Mouse (Mus musculus): ENCODE data around the gene Zbtb25. TPM values are rescaled to one million over a fixed set of nuclear protein-coding genes. Genes with fewer than 3 reads are reported as not detected.

Zbtb25 gene
- polyA plus RNA-seq, 1 experiment from 2014 or later = 13.1 TPM

DNA sequence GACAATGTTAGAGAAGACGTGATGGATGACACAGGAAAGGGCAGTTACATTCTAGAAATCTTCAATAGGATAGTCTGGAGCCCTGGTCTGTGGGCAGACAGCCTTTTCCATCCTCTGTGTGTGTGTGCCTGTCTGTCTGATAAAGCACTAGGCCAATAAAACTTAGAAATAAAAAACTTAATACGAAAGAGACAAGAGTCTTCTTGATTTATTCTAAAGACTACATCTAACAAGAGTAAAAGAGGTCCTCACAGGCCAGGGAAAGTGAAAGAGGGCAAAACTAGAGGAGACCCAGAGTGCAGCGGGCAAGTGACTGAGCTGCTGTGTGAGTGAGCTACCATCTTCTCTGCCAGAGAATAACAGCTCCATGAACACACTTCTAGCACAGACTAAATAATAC lies 3.1 kb downstream of the Zbtb25 start:
- ATAC-seq (ENCODE audit: low FRiP score, low read depth) = no peak
- Histone ChIP-seq H3K27me3 (no peaks in the 10 kb centered on the region), H3K4me2 (no peak overlapping the region), H3K9ac (no peak overlapping the region), H3K27ac (replicated peaks) (no peak overlapping the region), H3K4me3 (no peak overlapping the region), H3K4me1 (replicated peaks) (peaks cover 30% of the 10 kb centered on the region), H3K36me3 (no peaks in the 10 kb centered on the region), H3K9me3 (no peaks in the 10 kb centered on the region)
- WGBS = 83% methylated on average over 3 of the region's 3 CpGs

DNA sequence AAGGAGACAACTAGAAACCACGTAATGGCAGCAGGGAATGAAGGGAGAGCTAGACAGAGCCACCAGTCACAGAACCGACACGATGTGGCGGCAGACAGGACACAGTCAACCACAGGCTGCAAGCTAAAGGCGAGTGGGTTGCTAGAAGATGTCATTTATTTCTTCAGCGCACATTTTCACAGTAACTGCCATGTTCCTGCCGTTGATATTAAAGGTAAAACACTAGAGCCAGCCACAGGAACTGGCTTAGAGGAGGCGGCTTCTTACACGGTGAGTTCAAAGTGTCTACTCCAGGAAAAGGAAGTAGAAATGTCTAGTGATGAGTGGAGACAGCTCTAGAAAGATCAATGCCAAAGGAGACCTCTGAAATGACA lies 7.1 kb downstream of the Zbtb25 start:
- Histone ChIP-seq H3K27ac (replicated peaks) (no peak overlapping the region), H3K9ac (no peak overlapping the region), H3K9me3 (no peaks in the 10 kb centered on the region), H3K36me3 (no peaks in the 10 kb centered on the region), H3K4me3 (no peak overlapping the region), H3K27me3 (no peaks in the 10 kb centered on the region), H3K4me2 (no peak overlapping the region), H3K4me1 (replicated peaks) (peaks cover 16% of the 10 kb centered on the region)
- ATAC-seq (ENCODE audit: low FRiP score, low read depth) = no peak
- 89% methylated on average over 9 of the region's 9 CpGs for WGBS

DNA sequence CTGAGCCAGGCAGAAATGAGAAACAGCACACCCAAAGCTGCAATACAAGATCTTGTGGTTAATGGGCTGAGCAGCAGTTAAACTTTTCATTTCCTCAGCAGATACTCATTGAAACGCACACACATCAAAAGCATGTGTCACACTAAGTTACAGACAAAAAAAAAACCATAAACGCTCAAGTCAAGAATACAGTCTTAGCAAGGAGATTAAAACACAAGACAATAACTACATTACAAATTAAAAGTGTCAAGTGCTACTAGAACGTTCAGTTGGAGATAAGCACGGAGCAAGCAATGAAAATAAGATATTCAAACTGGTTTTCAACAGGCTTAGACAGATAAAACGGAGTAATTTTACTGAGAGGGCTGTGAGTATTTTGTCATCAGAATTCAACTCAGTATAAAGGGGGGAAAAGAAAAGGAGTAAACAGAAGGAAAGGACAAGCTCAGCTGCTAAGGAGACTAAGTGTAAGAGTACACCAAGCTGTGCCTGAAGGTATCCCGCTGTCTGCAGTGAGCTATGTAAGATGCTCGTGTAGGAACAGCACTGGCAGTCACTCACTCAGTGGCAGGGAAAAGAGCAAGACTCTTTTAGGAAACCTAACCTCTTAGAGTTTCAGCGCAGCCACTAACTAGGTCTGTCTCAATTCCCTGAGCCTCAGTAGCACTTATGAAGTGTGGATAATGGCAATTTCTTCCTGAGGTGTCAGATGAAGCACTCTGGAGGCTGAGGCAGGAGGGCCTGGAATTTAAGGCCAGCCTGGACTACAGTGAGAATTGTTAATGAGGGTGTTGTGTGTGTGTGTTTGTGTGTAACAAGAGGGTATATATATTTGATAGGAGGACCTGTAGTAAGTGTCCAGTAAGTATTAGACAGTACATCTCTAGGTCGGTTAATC lies 7.7 kb downstream of the Zbtb25 start:
- no peaks in the 10 kb centered on the region for H3K36me3 ChIP-seq
- no peaks in the 10 kb centered on the region for H3K9me3 ChIP-seq
- no peak overlapping the region for H3K4me3 ChIP-seq
- H3K27me3 ChIP-seq = no peaks in the 10 kb centered on the region
- no peak overlapping the region for H3K4me2 ChIP-seq
- H3K9ac ChIP-seq = no peak overlapping the region
- WGBS = 80% methylated on average over 9 of the region's 9 CpGs
- 0 out of 2 replicates have a peak, but pooled peaks cover 11% of the 10 kb centered on the region for H3K4me1 ChIP-seq (replicated peaks)
- no peak for ATAC-seq (ENCODE audit: low FRiP score, low read depth)
- no peak overlapping the region for H3K27ac ChIP-seq (replicated peaks)

DNA sequence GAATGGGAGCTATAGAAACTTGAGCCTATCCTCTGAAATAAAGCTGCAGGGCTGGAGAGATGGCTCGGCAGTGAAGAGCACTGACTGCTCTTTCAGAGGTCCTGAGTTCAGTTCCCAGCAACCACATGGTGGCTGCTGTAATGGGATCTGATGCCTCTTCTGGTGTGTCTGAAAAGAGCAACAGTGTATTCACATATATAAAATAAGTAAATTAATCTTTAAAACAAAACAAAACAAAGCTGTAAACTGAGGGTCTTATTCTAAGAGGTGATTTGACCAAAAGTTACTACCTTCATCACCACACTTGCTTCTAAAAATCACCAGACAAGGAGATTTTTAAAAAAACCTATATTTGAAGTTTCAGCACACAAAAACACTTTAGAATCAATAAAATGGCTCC lies 8.5 kb downstream of the Zbtb25 start:
- no peak for ATAC-seq (ENCODE audit: low FRiP score, low read depth)
- Histone ChIP-seq H3K27ac (replicated peaks) (no peak overlapping the region), H3K9me3 (no peaks in the 10 kb centered on the region), H3K4me2 (no peak overlapping the region), H3K4me1 (replicated peaks) (0 out of 2 replicates have a peak, but pooled peaks cover 4% of the 10 kb centered on the region), H3K27me3 (no peaks in the 10 kb centered on the region), H3K9ac (no peak overlapping the region), H3K36me3 (no peaks in the 10 kb centered on the region), H3K4me3 (no peak overlapping the region)
- WGBS = 40% methylated on average over 1 of the region's 1 CpGs

DNA sequence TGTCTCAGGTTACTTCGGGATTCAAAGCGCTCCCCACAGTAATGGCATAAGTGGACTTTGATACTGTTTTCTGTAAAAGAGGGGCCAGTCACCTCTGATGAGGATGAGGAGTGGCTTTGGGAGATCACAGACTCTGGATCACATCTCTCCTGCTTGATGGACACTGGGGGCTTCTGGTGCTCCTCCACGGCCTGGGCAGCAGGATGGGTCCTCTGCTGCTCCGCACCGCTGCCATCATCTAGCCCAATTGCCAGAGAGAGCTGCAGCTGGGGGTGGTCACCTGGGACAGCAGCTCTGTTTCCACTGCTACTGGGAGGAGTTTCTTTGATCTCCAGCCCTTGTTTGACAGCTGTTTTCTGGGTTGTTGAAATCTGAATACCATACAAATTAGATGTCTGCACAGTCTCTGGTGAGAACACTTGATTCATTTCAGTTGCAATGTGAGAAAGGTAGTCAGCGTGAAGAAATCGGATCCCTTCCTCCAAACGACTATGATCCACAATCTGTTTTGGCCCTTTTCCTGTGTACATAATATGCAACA lies 19.7 kb downstream of the Zbtb25 start:
- Histone ChIP-seq H3K27me3 (no peaks in the 10 kb centered on the region), H3K4me3 (no peak overlapping the region), H3K36me3 (peaks cover 36% of the 10 kb centered on the region), H3K4me1 (replicated peaks) (no peaks in the 10 kb centered on the region), H3K27ac (replicated peaks) (no peak overlapping the region), H3K4me2 (no peak overlapping the region), H3K9me3 (no peaks in the 10 kb centered on the region), H3K9ac (no peak overlapping the region)
- no peak for ATAC-seq (ENCODE audit: low FRiP score, low read depth)
- 89% methylated on average over 8 of the region's 8 CpGs for whole genome bisulfite sequencing

DNA sequence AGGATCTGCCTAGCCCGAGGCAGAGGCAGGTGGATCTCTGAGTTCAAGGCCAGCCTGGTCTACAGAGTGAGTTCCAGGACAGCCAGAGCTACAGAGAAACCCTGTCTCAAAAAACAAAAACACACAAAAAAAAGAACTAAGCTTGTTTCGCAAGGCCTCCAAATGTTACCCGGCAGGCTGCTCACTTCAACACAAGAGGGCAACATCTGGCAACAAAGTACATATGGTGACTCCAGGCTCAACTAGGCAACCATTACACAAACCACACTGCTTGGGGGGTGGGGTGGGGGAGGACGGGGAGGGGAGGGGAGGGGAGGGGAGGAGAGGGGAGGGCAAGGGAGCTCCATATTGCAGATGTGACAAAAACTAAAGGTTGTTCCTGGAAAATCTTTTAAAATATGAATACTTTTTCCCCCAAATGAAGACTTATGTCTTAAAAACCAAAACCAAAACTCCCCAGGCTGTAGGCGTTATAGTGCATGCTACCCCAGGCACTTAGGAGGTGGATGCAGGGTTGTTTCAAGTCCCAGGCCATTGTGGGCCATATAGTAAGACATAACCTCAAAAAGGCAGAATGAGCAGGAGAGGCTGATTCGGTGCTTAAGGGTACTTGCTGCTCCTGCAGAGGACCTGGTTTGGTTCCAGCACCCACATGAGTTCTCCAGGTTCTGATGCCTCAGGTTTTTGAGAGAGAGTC lies 23.5 kb downstream of the Zbtb25 start:
- Histone ChIP-seq H3K4me1 (replicated peaks) (no peaks in the 10 kb centered on the region), H3K27me3 (no peaks in the 10 kb centered on the region), H3K4me2 (no peak overlapping the region), H3K9ac (no peak overlapping the region), H3K4me3 (no peak overlapping the region), H3K9me3 (no peaks in the 10 kb centered on the region), H3K27ac (replicated peaks) (no peak overlapping the region), H3K36me3 (peaks cover 27% of the 10 kb centered on the region)
- ATAC-seq (ENCODE audit: low FRiP score, low read depth) = no peak
- 89% methylated on average over 5 of the region's 6 CpGs for WGBS

DNA sequence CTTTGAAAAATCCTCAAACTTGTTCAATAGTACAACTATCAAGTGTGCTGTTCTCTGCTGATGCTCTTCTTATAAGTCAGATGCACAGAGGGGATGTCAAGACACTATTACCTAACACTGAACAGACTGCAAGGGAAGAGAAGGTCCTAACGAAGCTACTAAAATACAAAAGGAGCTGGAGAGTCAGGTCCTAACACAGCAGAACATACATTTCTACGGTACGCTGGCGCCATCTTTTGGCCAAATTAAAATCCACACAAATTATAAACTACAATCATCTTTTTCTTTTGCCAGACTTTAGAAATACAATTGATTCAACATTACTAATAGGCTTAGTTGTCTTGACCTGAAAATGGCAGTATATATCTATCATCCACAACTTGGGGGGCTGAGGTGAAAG lies 28.3 kb downstream of the Zbtb25 start:
- no peak for ATAC-seq (ENCODE audit: low FRiP score, low read depth)
- 5% methylated on average over 4 of the region's 4 CpGs for WGBS
- Histone ChIP-seq H3K36me3 (no peaks in the 10 kb centered on the region; the same call in 1 of the 2 replicates), H3K9me3 (no peaks in the 10 kb centered on the region), H3K4me1 (replicated peaks) (no peaks in the 10 kb centered on the region), H3K27me3 (no peaks in the 10 kb centered on the region), H3K9ac (no peak overlapping the region), H3K27ac (replicated peaks) (no peak overlapping the region), H3K4me2 (no peak overlapping the region), H3K4me3 (no peak overlapping the region)

DNA sequence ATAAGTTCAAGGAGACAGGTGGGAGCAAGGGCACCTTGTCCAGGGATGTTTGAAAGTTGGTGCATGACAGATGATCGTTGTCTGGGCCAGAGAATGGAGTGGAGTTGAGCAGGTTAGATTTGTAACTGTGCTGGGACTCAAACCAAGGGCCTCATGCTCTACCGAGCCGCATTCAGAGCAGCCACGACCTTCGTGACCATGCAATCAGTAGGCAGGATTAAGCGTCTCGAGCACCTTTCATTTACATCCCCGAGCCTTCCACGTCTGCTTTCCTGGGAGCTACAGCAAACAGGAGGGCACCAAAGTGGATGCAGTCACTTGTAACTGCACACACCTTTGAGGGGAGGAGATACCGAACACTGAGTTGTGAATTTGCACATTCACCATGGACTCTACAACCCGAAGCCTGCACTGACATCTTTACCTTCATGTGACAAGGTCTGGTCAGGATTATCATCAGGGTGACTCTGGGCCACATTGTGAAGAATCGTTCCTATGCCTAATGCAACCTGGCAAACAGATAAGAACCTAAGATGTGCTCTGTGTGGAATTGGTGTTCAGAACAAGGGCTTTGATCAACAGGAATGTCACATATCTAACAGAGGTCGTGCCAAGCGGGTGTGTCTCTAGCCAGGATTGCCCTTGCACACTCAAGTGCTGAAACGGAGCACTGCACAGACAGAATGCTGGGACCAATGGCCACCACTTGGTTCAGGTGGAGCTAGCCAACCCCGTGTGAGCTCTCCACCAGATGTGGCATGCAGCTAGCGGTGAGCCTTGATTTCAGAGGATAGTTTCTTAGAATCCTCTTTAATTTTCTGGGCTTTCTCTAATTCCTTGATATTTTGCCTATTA lies 33.1 kb downstream of the Zbtb25 start:
- H3K4me3 ChIP-seq = no peak overlapping the region
- H3K9ac ChIP-seq = no peak overlapping the region
- H3K9me3 ChIP-seq = no peaks in the 10 kb centered on the region
- H3K36me3 ChIP-seq = no peaks in the 10 kb centered on the region
- no peak overlapping the region for H3K4me2 ChIP-seq
- 85% methylated on average over 17 of the region's 17 CpGs for WGBS
- no peak overlapping the region for H3K27ac ChIP-seq (replicated peaks)
- H3K4me1 ChIP-seq (replicated peaks) = no peaks in the 10 kb centered on the region
- no peak for ATAC-seq (ENCODE audit: low FRiP score, low read depth)
- no peaks in the 10 kb centered on the region for H3K27me3 ChIP-seq

DNA sequence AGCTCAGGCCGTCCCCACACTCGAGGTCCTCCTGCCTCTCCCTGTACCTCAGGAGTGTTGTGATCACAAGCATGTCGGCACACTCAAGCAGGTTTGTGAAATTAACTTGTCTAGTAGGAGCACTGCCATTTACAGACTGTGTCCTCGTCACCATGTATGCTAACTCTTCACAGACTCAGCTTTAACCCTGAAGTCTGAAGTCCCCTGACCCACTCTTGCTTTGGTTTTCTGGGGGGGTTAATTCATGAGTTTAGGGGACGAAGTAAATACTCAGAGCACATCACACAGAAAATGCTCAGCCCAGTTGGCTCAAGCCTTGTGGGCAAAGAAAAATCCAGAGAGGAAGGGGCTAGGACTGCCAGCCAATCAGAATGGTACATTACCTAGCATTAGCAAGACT lies 33.8 kb downstream of the Zbtb25 start:
- WGBS = 88% methylated on average over 5 of the region's 5 CpGs
- Histone ChIP-seq H3K4me1 (replicated peaks) (no peaks in the 10 kb centered on the region), H3K4me3 (no peak overlapping the region), H3K36me3 (peaks cover 3% of the 10 kb centered on the region; the same call in 1 of the 2 replicates), H3K9ac (no peak overlapping the region), H3K27ac (replicated peaks) (no peak overlapping the region), H3K9me3 (no peaks in the 10 kb centered on the region), H3K4me2 (no peak overlapping the region), H3K27me3 (no peaks in the 10 kb centered on the region)
- ATAC-seq (ENCODE audit: low FRiP score, low read depth) = no peak

DNA sequence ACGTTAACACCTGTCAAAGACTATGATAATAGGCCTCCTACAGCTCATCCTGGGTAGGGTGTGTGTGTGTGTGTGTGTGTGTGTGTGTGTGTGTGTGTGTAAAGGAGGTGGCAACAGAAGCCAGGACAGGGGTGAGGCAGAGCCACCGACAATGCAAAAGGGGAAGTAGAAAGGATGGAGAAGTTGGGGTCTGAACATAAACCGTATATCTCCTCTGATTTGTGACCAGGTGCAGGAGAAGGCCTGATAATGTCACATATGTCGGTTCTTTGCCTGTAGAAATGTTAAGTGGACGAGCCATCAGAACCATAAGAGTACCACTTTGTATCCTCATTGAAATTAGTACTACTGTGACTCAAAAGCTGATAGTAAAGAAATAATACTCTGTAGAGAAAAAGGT lies 35.7 kb downstream of the Zbtb25 start:
- no peak overlapping the region for H3K27ac ChIP-seq (replicated peaks)
- peaks cover 6% of the 10 kb centered on the region; the same call in 1 of the 2 replicates for H3K36me3 ChIP-seq
- no peak for ATAC-seq (ENCODE audit: low FRiP score, low read depth)
- 91% methylated on average over 5 of the region's 5 CpGs for WGBS
- no peak overlapping the region for H3K4me3 ChIP-seq
- H3K9me3 ChIP-seq = no peaks in the 10 kb centered on the region
- no peak overlapping the region for H3K4me2 ChIP-seq
- no peak overlapping the region for H3K9ac ChIP-seq
- H3K4me1 ChIP-seq (replicated peaks) = no peaks in the 10 kb centered on the region
- no peaks in the 10 kb centered on the region for H3K27me3 ChIP-seq

DNA sequence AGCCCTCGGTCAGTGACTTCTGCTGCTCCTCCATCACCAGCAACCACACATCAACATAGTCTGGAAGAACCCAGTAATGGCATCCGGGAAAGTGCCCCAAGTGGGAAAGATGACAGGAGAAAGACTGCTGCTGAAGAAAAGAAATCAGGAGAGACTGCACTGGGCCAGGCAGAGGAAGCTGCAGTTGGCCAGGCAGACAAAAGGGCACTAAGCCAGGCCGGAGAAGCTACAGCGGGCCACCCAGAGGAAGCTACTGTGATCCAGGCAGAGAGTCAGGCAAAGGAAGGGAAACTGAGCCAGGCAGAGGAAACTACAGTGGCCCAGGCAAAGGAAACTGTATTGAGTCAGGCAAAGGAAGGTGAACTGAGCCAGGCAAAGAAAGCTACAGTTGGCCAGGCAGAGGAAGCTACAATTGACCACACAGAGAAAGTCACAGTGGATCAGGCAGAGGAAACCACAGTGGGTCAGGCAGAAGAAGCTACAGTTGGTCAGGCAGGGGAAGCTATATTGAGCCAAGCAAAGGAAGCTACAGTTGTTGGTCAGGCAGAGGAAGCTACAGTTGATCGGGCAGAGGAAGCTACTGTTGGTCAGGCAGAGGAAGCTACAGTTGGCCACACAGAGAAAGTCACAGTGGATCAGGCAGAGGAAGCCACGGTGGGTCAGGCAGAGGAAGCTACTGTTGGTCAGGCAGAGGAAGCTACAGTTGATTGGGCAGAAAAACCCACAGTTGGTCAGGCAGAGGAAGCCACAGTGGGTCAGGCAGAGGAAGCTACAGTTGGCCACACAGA lies 40.6 kb downstream of the Zbtb25 start:
- 88% methylated on average over 6 of the region's 6 CpGs for WGBS
- H3K9ac ChIP-seq = no peak overlapping the region

More for the DNA sequence above, 40.6 kb downstream of the Zbtb25 start:
- no peaks in the 10 kb centered on the region for H3K27me3 ChIP-seq
- H3K27ac ChIP-seq (replicated peaks) = no peak overlapping the region
- no peak for ATAC-seq (ENCODE audit: low FRiP score, low read depth)
- H3K9me3 ChIP-seq = no peaks in the 10 kb centered on the region
- H3K4me1 ChIP-seq (replicated peaks) = peaks cover 17% of the 10 kb centered on the region
- no peak overlapping the region for H3K4me3 ChIP-seq
- peaks cover 10% of the 10 kb centered on the region for H3K36me3 ChIP-seq
- H3K4me2 ChIP-seq = no peak overlapping the region
